Mouse (Mus musculus) layer of hippocampus, adult 9-10 months (tissue): Measurements from ENCODE around the gene Cars.
A peak's percentile ranks its signal among the peaks of the same experiment; 100 is the strongest.
"Not testable (repeated sequence)": the region's sequence is repeated elsewhere in the genome, so short reads cannot be mapped to it uniquely, and the experiment has no call there.

Source experiments
- DNase-seq: peaks from one replicate; pipeline ENCODE4 v3.0.0; 2022; ENCODE audit warnings: low spot score

The Cars gene

DNA sequence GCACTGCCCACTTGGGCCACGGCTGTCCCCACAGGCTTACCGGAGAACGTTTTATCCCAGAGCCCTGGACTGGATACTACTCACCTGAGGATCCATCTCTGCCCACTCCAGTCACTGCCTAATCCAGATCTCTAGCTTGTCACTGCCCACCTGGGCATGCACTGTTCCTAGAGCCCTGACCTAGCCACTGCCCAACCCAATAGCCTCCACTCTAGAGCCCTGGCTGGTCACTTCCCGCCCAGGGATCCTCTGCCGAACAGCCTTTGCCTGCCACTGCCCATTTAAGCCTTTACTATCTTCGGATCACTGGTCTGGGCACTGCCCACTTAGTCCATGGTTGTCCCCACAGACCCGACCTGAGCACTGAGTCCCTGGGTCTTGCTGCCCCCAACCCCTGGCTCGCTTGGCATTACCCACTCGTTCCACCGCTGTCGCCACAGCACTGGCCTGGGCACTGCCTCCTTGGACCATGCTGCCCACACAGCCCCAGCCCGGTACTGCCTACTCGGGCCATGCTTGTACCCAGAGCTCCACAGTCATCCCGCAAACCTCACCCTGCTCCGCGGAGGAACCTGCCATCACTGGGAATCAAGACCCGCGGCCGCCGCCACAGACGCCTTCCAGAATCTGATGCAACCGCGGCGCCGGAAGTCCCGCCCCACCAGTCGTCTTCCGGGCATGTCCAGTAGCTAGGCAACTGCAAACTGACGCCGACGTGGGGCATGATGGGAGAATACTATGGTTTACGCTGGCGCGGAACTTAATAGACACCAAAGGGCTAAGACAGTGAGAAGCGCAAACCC lies at the start of gene Cars:
Gene Cars, minus strand, starts transcription at position 663 of the 803 bp plus-strand sequence.
- peak; percentile 82 for DNase-seq

- DNase-seq: peak; percentile 44
These were observed 49.3 kb upstream of the Cars start, which contains the start of gene Tnfrsf22 for GRCm38 (mm10) chr7:143649034-143649768. Gene Tnfrsf22 (minus strand): TSS chr7:143649661.

DNA sequence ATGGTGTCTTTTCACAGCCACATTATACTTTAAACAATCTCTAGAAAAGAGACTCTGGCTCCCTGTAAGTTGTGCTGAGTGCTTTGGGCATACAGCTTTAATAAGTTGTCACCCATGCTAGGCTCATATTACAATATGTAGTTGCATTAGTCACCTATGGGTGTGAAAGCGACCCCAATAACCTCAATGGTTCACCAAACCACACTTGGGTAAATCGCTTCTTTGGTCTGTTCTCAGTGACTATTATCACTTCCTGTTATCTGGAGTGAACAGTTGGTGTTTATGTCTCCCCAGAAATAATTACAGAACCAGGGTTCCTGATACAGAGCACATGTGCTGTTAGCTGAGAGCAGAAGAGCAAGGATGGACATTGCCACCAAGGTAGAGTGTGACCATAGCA lies 44.1 kb upstream of the Cars start:
- DNase-seq: not testable (repeated sequence)

DNA sequence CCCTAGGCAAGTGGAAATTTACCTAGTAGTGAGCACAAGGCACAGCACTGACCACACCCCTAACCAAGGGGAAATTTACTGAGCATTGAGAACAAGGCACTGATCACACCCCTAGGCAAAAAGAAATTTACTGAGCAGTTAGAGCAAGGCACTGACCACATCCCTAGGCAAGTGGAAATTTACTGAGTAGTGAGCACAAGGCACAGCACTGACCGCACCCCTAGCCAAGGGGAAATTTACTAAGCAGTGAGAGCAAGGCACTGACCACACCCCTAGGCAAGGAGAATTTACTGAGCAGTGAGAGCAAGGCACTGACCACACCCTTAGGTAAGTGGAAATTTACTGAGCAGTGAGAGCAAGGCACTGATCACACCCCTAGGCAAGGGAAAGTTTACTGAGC lies 36.8 kb upstream of the Cars start:
- no peak for DNase-seq

GRCm38 (mm10) chr7:143631503-143631902 lies 31.6 kb upstream of the Cars start:
- DNase-seq: no peak

- no peak for DNase-seq
These were observed 29.6 kb upstream of the Cars start for GRCm38 (mm10) chr7:143629501-143629900.

- no peak for DNase-seq
These were observed 28.6 kb upstream of the Cars start, which contains the start of gene Tnfrsf26 for GRCm38 (mm10) chr7:143628540-143628939. Gene Tnfrsf26 (minus strand): TSS chr7:143628722.

GRCm38 (mm10) chr7:143627555-143628286 lies 27.8 kb upstream of the Cars start:
- DNase-seq: no peak

DNA sequence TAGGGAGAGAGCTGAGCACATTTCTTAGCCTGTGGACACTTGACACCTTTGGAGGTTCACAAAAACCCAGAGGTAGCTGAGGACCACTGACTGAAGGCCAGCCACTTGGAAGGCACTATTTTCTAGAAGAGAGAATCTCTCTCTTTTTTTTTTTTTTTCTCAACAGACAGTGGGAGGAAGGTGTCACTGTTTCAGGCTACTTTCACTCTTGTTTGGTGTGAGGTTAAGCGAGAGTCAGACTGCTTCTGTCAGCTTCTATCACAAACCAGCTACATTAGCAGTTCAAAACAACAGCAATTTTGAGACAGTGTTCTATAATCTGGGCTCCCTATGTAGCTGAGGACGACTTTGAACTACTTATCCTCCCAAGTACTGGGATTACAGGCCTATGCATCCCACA lies 26.3 kb upstream of the Cars start:
- DNase-seq: no peak

- no peak for DNase-seq
These were observed 25.3 kb upstream of the Cars start for GRCm38 (mm10) chr7:143625151-143625550.

DNA sequence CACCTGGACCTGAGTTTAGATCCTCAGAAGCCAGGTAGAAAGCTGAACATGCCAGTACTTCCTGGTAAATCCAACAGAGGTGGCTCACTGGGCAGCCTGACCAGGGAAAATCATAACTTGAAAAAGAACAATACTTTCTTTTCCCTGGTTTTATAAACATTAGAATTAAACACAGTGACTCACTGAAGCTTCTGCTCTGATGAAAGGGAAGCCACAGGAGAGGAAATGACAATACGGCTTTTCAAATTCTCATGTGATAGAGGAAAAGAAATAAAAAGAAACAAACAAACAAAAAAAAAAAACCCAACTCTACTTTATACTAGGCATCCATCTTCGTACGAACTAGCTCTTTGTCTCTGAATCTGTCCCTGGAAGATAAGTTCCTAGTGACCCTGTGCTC lies 24.7 kb upstream of the Cars start:
- no peak for DNase-seq

DNA sequence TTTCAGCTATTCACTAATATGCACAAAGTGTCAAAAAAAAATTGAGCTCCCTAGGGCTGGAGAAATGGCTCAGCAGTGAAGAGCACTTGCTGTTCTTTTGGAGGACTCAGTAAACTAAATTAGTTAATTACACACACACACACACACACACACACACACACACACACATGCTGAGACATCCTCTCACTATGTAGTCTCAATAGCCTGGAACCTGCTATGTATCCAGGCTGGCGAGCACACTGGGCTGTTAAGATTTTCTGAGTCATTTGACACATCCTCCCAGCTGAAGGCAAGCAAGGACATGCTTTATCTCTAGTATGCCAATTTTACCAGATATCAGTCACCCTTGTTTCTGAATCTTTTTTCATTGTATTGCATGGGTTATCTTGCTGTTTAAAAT lies 21.1 kb upstream of the Cars start:
- DNase-seq: no peak

DNA sequence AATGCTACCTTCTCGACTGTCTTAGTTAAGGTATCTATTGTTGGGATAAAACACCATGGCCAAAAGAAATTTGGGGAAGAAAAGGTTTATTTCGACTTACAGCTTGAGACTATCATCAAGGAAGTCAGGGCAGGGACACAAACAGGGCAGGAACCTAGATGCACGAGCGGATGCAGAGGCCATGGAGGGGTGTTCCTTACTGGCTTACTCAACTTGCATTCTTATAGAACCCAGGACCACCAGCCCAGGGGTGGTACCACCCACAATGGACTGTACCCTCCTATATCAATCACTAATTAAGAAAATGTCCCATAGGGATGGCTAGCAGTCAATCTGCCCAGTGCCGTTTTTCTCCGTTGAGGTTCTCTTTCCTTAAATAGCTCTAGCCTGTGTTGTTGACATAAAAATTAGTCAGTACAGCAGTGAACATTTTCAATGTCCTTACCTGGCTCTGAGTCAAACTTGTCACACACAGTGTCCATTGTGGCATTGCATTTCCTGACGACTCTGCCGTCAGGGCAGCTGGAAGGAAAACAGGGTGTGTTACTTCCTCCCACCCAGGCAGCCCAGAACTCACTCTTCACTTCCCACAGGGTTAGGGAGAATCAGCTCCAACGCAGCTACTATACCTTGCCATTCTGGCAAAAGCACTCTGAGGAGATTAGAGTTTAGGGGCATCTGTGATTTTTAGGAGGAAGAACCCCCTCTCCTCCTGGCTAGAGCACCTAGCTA lies 14.7 kb upstream of the Cars start:
- no peak for DNase-seq

DNA sequence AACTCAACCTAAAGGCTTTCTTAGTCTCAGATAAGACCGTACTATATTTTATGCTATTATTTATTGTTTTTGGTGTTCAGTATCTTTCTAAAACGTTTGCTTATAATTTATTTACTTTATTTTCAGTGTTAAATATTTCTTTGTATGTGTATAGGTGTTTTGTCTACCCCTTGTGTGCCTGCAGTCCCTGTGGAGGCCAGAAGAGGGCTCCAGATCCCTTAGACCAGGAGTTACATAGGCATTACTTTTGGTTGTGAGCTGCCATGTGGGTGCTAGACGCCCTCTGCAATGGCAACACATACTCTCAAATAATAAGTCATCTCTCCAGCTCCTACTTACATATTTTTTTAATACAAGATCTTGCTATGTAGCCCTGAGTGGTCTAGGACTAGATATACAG lies 12.3 kb upstream of the Cars start:
- no peak for DNase-seq

GRCm38 (mm10) chr7:143605321-143605720 lies 5.4 kb upstream of the Cars start:
- DNase-seq: no peak

- no peak for DNase-seq
These were observed 5.0 kb upstream of the Cars start for GRCm38 (mm10) chr7:143604889-143605288.

DNA sequence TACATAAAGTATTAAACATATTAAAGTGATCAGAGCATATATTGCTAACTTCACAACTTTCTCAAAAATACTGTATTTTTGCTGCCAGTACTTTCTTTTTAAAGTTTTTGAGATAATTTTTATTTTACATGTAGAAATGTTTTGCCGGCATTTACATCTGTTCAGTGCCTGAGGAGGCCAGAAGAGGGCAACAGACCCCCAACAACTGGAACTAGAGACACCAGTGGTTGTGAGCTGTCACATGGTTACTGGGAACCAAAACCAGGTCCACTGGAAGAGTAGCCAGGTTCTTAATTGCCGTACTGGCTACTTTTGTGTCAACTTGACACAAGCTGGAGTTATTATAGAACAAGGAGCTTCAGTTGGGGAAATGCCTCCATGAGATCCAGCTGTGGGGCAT lies 1.8 kb upstream of the Cars start:
- DNase-seq: no peak

- no peak for DNase-seq
These were observed 396 bp upstream of the Cars start for GRCm38 (mm10) chr7:143600231-143600740.

GRCm38 (mm10) chr7:143594865-143595264 lies 5.0 kb downstream of the Cars start:
- DNase-seq: no peak

- no peak for DNase-seq
These were observed 7.6 kb downstream of the Cars start for GRCm38 (mm10) chr7:143592255-143592654.

- no peak for DNase-seq
These were observed 11.9 kb downstream of the Cars start for GRCm38 (mm10) chr7:143588006-143588405.

DNA sequence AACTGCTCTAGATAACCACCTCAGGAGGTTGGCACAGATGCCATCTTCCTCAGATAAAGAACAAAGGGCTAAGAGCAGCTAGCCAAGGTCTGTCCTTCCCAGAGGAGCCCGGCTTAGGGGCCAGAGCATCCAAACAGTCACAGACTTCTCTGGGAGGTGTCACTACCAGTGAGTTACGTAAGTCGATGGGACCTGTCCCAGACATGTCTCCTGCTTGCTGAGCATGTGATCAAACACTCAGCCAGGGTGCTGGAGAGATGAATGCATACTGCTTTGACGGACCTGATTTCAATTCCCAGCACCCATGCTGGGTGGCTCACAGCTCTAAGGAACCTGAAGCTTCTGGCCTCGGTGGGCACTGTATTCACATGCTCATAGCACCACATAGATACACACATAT lies 12.3 kb downstream of the Cars start:
- DNase-seq: no peak
